Mouse (Mus musculus): ENCODE results near the gene Phip.

DNA sequence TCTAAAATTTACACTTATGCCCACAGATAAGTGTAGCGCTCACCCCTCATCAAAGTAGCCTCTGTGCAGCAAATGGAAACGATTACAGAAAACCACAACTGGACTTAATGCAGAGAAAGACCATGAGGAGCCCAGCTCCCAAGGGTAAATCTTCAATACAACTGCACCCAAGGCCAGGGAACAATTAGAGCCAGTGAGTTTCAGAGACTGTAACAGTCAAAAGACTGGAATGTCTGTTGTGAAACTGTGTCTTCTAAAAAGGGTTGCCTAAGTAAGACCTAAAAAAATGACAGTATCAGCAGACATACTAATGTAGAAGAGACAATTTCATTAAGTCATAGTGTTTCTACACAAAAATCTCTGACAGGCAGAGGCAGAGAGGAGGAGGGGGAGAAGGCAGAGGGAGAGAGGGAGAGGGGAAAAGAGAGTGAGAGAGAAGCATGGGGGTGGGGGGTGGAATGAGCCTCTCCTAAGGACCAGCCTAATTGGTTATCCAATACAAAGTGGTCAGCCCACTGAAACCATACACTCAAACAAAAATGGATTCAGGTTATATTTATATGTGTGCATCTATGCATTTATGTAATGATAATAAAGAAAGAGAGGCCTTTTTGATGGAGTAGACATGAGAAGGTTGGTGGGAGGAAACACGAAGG lies 113.4 kb downstream of the Phip start:
- TF ChIP-seq CTCF (IDR thresholded peaks at IDR 0.05; ENCODE audit: insufficient read depth, low read length) (no peak), POLR2A (IDR thresholded peaks at IDR 0.05; ENCODE audit: borderline replicate concordance, extremely low read depth, low read depth, low read length) (no peak)
